Mouse (Mus musculus) layer of hippocampus, postnatal 36 days (tissue): ENCODE measurements at regions not wholly inside any gene's neighbourhood (a gene's known extent, or its start where the extent isn't known, plus 50 kb on each side); places are given as distances from the start of the nearest gene placed in this dataset.

Experiments
- DNase-seq, 2 experiments: peaks; one replicate each; pipeline ENCODE4 v3.0.0; 2022

DNA sequence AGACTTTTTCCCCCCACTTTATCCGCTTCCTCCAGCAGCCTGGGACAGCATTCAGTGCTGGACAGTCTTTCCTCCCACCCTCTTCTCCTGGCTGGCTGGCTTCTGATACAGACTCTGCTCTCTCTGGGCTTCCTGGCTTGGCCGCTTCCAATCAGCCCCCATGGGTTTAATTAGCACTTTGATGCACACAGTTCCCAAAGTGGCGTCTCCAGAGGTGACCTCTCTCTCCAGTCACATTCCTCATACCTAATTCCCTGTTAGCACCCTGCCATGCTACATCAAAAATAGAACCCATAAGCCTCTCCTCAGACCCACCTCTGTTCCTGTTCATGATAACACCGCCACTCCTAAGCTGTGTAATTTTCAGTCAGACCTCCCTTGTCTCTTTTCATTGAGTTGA is 101.9 kb upstream of the Arid2 start:
- no peak for DNase-seq

GRCm38 (mm10) chr15:96185901-96186300 is 101.4 kb upstream of the Arid2 start:
- no peak for DNase-seq

GRCm38 (mm10) chr15:96189551-96189950 is 97.8 kb upstream of the Arid2 start:
- DNase-seq, result no peak

DNA sequence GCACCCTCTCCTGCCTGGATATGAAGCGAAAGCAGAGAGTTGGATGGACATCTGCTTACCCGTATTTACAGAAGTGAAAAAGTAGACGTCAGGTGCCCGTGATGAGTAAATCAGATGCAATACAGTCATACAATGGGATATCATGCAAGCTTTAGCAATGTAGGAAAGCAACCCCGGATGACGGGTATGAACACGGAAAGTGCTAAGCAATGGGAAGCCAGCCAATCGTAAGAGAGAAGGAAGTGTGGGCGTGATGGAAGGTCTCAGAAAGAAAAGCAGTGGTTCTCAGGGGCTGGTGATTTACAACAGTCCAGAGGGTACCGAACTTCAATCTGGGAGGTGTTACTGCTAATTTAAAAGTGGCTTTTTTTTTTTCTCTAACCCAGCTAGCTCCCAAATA is 89.9 kb upstream of the Arid2 start:
- no peak for DNase-seq

DNA sequence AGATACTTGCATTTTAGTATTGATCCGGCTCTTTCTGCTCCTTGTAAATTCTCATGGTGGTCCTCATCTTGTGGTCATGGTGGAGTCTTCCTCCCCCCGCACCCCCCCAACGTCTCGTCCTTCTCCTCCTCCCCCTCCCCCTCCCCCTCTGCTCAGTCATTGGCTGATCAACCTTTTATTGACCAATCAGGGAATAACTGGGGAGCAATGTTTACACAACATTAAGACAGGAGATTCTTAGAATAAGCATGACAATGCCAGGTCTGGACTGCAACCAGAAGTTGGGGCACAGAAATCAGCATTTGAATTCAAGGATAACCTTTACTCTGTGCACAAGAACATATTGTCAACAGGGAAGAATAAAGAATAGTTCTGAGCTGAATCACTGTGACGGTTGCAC is 89.4 kb upstream of the Arid2 start:
- no peak for DNase-seq

GRCm38 (mm10) chr15:96201273-96201672 is 86.0 kb upstream of the Arid2 start:
- no peak for DNase-seq

GRCm38 (mm10) chr15:96201701-96202460 is 85.4 kb upstream of the Arid2 start:
- no peak for DNase-seq

- DNase-seq, result no peak
These were observed 83.1 kb upstream of the Arid2 start for GRCm38 (mm10) chr15:96204187-96204586.

GRCm38 (mm10) chr15:96204623-96205022 is 82.7 kb upstream of the Arid2 start:
- DNase-seq, result no peak

DNA sequence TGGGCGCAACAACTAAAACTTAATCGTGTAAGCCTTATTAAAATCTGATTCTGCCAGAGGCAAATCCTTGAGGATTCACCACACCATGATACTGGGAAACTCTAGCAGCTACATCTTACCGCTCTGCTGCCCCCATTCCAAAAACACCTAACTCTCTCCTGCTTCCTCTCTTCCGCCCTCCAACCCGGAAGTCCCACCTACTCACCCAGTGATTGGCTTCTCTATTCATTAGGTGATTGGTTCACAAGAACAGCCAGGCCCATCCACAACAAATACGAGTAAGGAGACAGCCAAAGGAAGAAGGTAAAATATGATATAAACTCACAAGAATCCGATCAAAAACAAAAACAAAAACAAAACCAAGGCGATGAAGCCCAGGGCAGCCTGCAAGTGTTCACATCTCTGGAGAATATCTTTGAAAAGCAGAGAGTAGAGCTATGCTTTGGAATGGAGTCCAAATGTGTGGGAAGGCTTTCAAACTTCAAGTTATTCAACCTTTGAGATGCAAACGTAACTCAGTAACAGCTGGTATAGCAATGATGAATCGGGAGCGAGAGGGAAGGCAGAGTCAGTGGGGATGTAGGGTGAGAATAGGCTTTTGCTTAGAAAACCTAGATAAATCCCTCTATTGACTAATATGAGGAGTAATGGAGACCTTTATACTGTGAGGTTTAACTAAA is 76.5 kb upstream of the Arid2 start:
- DNase-seq, result no peak

GRCm38 (mm10) chr15:96213541-96214312 is 73.6 kb upstream of the Arid2 start:
- no peak for DNase-seq

GRCm38 (mm10) chr15:96217896-96218295 is 69.4 kb upstream of the Arid2 start:
- no peak for DNase-seq

- no peak for DNase-seq
These were observed 67.6 kb upstream of the Arid2 start for GRCm38 (mm10) chr15:96219746-96220145.

DNA sequence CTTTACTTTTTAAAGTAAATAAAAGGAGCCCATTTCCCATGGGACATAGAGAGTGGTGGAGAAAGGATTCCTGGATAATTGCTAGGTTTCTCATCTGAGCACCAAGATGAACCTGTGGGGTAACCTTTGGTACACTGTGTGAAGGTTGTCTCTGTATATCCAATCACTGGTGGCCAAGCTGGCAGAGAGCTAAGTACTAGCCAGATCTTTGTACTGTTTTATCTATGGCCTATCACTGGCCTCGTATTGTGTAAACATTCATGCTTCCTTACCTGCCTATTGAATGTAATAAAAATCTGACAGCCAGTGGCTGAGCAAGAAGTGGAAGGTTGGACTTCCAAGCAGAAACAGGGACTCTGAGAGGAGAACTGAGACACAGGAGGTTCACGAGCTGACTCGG is 55.3 kb upstream of the Arid2 start:
- no peak for DNase-seq

DNA sequence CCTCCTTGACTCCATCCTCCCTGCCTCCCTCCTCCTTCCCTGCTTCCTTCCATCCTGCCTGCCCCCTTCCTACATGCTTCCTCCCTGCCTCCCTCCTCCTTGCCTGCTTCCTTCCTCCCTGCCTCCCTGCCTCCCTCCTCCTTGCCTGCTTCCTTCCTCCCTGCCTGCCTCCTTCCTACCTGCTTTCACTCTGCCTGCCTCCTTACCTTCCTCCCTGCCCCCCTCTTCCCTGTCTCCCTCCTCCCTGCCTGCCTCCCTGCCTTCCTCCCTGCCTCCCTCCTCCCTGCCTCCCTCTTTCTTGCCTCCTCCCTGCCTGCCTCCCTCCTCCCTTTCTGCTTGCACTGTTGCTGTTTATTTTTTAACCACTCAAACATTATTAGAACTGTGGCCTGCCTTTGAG is 54.2 kb upstream of the Arid2 start:
- no peak for DNase-seq

- DNase-seq, result no peak
These were observed 52.5 kb upstream of the Arid2 start for GRCm38 (mm10) chr15:96234783-96235182.
